9 mouse cellular contexts compared by ENCODE assay signal in the genomic region with DNA sequence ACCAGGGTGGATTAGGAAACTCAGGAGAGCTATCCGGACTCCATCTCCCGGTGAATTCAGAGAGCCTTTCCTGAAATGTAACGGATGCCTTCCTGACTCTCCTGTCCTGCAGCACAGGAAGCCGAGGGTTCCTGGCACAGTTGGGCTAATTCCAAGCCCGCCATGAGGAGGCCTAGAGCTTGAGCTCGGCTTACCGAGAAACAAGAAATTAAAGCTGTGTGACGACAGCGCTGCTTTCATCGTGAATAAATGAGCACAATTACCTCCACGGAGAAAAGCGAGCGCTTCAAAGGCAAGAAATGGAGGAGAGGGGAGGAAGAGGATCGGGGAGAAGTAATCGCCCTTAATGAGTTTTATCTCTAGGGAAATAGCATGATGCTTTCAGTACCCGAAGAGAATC. TPM values are rescaled to one million over a fixed set of nuclear protein-coding genes. Genes with fewer than 3 reads are reported as not detected.
DNase-seq lines count a peak whose midpoint lies in the region.
"Had no signal": no experiment of that assay in that cellular context is flagged by ENCODE, and none has a peak within 500 bp of the region (broad histone marks: within the 10 kb centered on the region; RNA-seq: fewer than 3 reads in every experiment).

No protein-coding gene starts in this region.

- DNase-seq in embryo, embryonic 11 days = peak; percentile 24
- DNase-seq in embryo, embryonic 10.5 days (ENCODE audit: low spot score) = no peak
- DNase-seq in right cerebral cortex, postnatal 4 days = peak; percentile 30
- no peak for DNase-seq in right cerebral cortex, adult 2 months (ENCODE audit: low spot score in 2 of 2)
- DNase-seq in kidney, postnatal 10 days = peak; percentile 66
- DNase-seq in frontal cortex, postnatal 36 days (ENCODE audit: low spot score in 2 of 2) = no peak
- no peak for DNase-seq in urinary bladder, postnatal 10 days (ENCODE audit: low spot score)
- DNase-seq in layer of hippocampus, postnatal 25 days (ENCODE audit: extremely low spot score in 1 of 2, low spot score in 1 of 2) = no peak
- DNase-seq: heart, adult 2 months had no signal

RNA-seq across cellular contexts. Expression of gene Celsr1, which starts 57.8 kb away (rescaled TPM):
- total RNA-seq in layer of hippocampus, postnatal 25 days (2021) = 1 to 10 TPM; 4.5 to 6.1 TPM

Comparison
In these comparisons a context has a peak if more than half of its experiments do, and no peak if none do; other contexts are left out.
1. DNase-seq: peak in embryo, embryonic 11 days (single experiment), right cerebral cortex, postnatal 4 days (single experiment) and kidney, postnatal 10 days (single experiment); none in embryo, embryonic 10.5 days (single experiment), right cerebral cortex, adult 2 months (0 of 2), frontal cortex, postnatal 36 days (0 of 2), urinary bladder, postnatal 10 days (single experiment) and layer of hippocampus, postnatal 25 days (0 of 2).